Mouse (Mus musculus) olfactory bulb, adult 2 months (tissue): ENCODE results near the gene Pop7.

Source experiments
- CTCF ChIP-seq: fragments of 200-500 bp; IDR thresholded peaks from 2 replicates; pipeline ENCODE4 v1.5.1; 2012; ENCODE audit warnings: low read depth, mild to moderate bottlenecking, low read length, moderate library complexity; ENCODE audit not compliant: insufficient read depth
- POLR2A ChIP-seq: fragments of 200-500 bp; IDR thresholded peaks from 2 replicates; pipeline ENCODE4 v1.6.1; 2012; ENCODE audit warnings: mild to moderate bottlenecking, low read depth, low read length, moderate library complexity; ENCODE audit not compliant: insufficient read depth

DNA sequence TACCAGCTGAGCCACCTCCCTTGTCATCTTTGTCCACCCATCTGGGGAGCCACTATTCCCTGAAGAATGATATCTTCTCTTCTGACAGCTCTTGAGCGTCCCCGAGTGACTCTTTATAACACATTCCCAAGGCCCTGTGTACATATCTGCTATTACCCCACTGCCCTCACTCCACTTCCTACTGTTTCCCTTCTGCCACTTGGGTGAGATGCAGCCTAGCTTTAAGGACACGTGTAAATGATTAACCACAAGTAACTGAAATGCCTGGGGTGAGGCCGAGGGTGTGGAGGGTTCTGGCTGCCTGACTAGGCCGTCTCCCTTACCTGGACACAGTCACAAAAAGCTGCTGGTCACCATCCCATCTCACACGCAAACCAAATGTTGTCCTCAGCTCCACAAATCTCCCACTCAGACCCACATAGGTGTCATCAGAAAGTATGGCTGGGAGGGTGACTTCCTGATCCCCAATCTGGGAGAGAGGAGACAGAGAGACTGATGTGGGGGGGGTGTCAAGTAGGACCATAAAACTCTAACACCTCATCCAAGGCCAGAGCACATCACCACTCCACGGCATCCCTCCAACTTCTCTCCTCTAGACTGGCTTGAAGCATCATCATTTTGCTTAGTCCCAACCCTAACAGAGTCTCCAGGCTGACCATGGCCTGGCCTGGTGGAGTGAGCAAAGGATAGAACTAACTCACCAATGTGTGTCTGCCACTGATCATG is 46.3 kb downstream of the Pop7 start:
- TF ChIP-seq POLR2A (no peak), CTCF (no peak)
